Mouse (Mus musculus) right cerebral cortex, postnatal 4 days (tissue): ENCODE results near the gene Ache.
A peak's percentile ranks its signal among the peaks of the same experiment; 100 is the strongest.
"Not testable (repeated sequence)": the region's sequence is repeated elsewhere in the genome, so short reads cannot be mapped to it uniquely, and the experiment has no call there.

Source experiments
- DNase-seq: peaks from one replicate; pipeline ENCODE4 v3.0.0-alpha.2; 2022

Ache gene

GRCm38 (mm10) chr5:137287032-137287952, at the start of gene Ache:
Gene Ache, plus strand, starts transcription at chr5:137287519.
- DNase-seq = peak; percentile 75

GRCm38 (mm10) chr5:137263897-137264720, 23.2 kb upstream of the Ache start:
- no peak for DNase-seq

GRCm38 (mm10) chr5:137264787-137265186, 22.5 kb upstream of the Ache start:
- DNase-seq = no peak

- DNase-seq = no peak
These were observed 19.0 kb upstream of the Ache start for GRCm38 (mm10) chr5:137268131-137268910.

- peak; percentile 36 for DNase-seq
These were observed 9.7 kb upstream of the Ache start for GRCm38 (mm10) chr5:137277360-137278342.

GRCm38 (mm10) chr5:137284411-137284810, 2.9 kb upstream of the Ache start:
- not testable (repeated sequence) for DNase-seq

GRCm38 (mm10) chr5:137285045-137285444, 2.3 kb upstream of the Ache start:
- DNase-seq = peak; percentile 72

- DNase-seq = no peak
These were observed 1.3 kb upstream of the Ache start for GRCm38 (mm10) chr5:137285986-137286385.

GRCm38 (mm10) chr5:137286655-137287031, 676 bp upstream of the Ache start:
- peak; percentile 93 for DNase-seq

- peak; percentile 56 for DNase-seq
These were observed 829 bp downstream of the Ache start for GRCm38 (mm10) chr5:137287953-137288743.

- DNase-seq = peak; percentile 79
These were observed 1.7 kb downstream of the Ache start for GRCm38 (mm10) chr5:137288999-137289470.

- no peak for DNase-seq
These were observed 2.5 kb downstream of the Ache start for GRCm38 (mm10) chr5:137289591-137290365.

GRCm38 (mm10) chr5:137290677-137291076, 3.4 kb downstream of the Ache start:
- DNase-seq = peak; percentile 51

GRCm38 (mm10) chr5:137291381-137291926, 4.1 kb downstream of the Ache start:
- DNase-seq = no peak

- peak; percentile 59 for DNase-seq
These were observed 6.0 kb downstream of the Ache start for GRCm38 (mm10) chr5:137293282-137293681.

- DNase-seq = peak; percentile 95
These were observed 6.8 kb downstream of the Ache start, which contains the start of gene Ufsp1 for GRCm38 (mm10) chr5:137293839-137294743. Gene Ufsp1, plus strand, starts transcription at chr5:137294629.

GRCm38 (mm10) chr5:137294744-137295093, 7.4 kb downstream of the Ache start:
- DNase-seq = no peak

- DNase-seq = no peak
These were observed 8.0 kb downstream of the Ache start for GRCm38 (mm10) chr5:137295296-137295695.
